Mouse (Mus musculus) spleen, adult 2 months (tissue): Measurements from ENCODE around the gene Olfr600. TPM values are rescaled to one million over a fixed set of nuclear protein-coding genes. Genes with fewer than 3 reads are reported as not detected.

Experiments used
- polyA plus RNA-seq: library from polyadenylated mRNA; depleted of rRNA; stranded (reverse); fragments of >200 nt; gene quantifications from 2 replicates; pipeline ENCODE4 v1.2.3, GENCODE M21; 2012; rRNA removed

Gene Olfr600
- polyA plus RNA-seq, 1 experiment, result not detected

Other genes starting within 250 kb of the Olfr600 start
- not detected in 2 replicates for gene Olfr586, start 224.0 kb downstream of the Olfr600 start, polyA plus RNA-seq
- gene Olfr588-ps1, start 208.8 kb downstream of the Olfr600 start, polyA plus RNA-seq, result not detected in 2 replicates
- gene Olfr589, start 193.3 kb downstream of the Olfr600 start, polyA plus RNA-seq, result not detected in 2 replicates
- gene Olfr591, start 171.3 kb downstream of the Olfr600 start, polyA plus RNA-seq, result not detected in 2 replicates
- gene Olfr592, start 164.9 kb downstream of the Olfr600 start, polyA plus RNA-seq, result not detected in 2 replicates
- not detected in 2 replicates for gene Olfr593, start 137.8 kb downstream of the Olfr600 start, polyA plus RNA-seq
- not detected in 2 replicates for gene Olfr594, start 132.7 kb downstream of the Olfr600 start, polyA plus RNA-seq
- not detected in 2 replicates for gene Usp17ld, start 97.2 kb downstream of the Olfr600 start, polyA plus RNA-seq
- gene Olfr596, start 44.0 kb downstream of the Olfr600 start, polyA plus RNA-seq, result not detected in 2 replicates
- not detected in 2 replicates for gene Olfr597, start 33.4 kb downstream of the Olfr600 start, polyA plus RNA-seq
- gene Olfr598, start 26.1 kb downstream of the Olfr600 start, polyA plus RNA-seq, result not detected in 2 replicates
- not detected in 2 replicates for gene Olfr599, start 13.8 kb downstream of the Olfr600 start, polyA plus RNA-seq
- not detected in 2 replicates for gene Olfr601, start 13.0 kb upstream of the Olfr600 start, polyA plus RNA-seq
- not detected in 2 replicates for gene Olfr603, start 36.5 kb upstream of the Olfr600 start, polyA plus RNA-seq
- not detected in 2 replicates for gene Usp17lc, start 65.4 kb upstream of the Olfr600 start, polyA plus RNA-seq
- gene Olfr605, start 95.8 kb upstream of the Olfr600 start, polyA plus RNA-seq, result not detected in 2 replicates
- not detected in 2 replicates for gene Olfr606, start 99.4 kb upstream of the Olfr600 start, polyA plus RNA-seq
- gene Olfr607, start 114.5 kb upstream of the Olfr600 start, polyA plus RNA-seq, result not detected in 2 replicates
- gene Olfr608, start 120.2 kb upstream of the Olfr600 start, polyA plus RNA-seq, result not detected in 2 replicates
- not detected in 2 replicates for gene Olfr609, start 148.4 kb upstream of the Olfr600 start, polyA plus RNA-seq
- gene Olfr610, start 162.5 kb upstream of the Olfr600 start, polyA plus RNA-seq, result not detected in 2 replicates
- not detected in 2 replicates for gene Olfr611, start 171.2 kb upstream of the Olfr600 start, polyA plus RNA-seq
- not detected in 2 replicates for gene Olfr612, start 193.0 kb upstream of the Olfr600 start, polyA plus RNA-seq
- not detected in 2 replicates for gene Olfr613, start 198.4 kb upstream of the Olfr600 start, polyA plus RNA-seq
- gene Olfr615, start 206.4 kb upstream of the Olfr600 start, polyA plus RNA-seq, result not detected in 2 replicates
- not detected in 2 replicates for gene Olfr616, start 219.5 kb upstream of the Olfr600 start, polyA plus RNA-seq
- not detected in 2 replicates for gene Olfr617, start 223.4 kb upstream of the Olfr600 start, polyA plus RNA-seq
- gene Olfr618, start 240.4 kb upstream of the Olfr600 start, polyA plus RNA-seq, result not detected in 2 replicates